Mouse (Mus musculus): ENCODE data around the gene Msgn1.
A peak's percentile ranks its signal among the peaks of the same experiment; 100 is the strongest.

Gene Msgn1

GRCm38 (mm10) chr12:11208872-11209271, at the start of gene Msgn1:
Msgn1 (minus strand) TSS chr12:11208972.
- no peak for DNase-seq (ENCODE audit: low spot score in 2 of 2)

DNA sequence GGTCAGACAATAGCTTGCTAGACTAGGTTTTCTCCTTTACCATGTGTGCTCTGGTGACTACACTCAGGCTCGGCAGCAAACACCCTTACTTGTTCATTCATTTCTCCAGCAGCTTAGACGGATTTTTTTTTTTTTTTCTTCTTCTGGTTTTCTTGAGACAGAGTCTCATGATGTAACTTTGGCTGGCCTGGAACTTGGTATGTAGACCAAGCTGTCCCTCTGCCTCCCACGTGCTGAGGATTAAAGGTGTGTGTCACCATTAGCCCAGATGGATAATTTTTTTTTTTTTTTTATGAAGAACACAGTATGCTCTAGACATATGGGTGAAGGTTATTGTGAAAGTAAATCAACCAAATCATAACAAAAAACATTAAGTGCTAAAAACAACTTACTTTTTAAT, 41.5 kb upstream of the Msgn1 start:
- DNase-seq (ENCODE audit: low spot score in 2 of 2), result no peak

DNA sequence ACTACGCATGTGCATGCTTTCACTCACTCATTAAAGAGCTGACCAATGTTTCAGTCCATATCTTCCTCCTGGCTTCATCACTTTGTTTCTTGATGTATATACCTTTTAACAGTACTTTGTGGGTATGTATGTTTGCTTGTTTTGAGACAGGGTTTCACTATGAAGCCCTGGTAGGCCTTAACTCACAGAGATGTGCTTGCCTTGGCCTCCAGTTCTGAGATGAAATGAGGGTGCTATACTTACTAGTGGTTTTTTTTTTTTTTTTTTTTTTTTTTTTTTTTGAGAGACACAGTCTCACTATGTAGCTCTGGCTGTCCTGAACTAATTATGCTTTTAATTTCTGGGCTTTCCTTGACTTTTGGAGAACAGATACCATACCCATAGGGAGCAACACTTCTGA, 38.7 kb upstream of the Msgn1 start:
- no peak for DNase-seq (ENCODE audit: low spot score in 2 of 2)

DNA sequence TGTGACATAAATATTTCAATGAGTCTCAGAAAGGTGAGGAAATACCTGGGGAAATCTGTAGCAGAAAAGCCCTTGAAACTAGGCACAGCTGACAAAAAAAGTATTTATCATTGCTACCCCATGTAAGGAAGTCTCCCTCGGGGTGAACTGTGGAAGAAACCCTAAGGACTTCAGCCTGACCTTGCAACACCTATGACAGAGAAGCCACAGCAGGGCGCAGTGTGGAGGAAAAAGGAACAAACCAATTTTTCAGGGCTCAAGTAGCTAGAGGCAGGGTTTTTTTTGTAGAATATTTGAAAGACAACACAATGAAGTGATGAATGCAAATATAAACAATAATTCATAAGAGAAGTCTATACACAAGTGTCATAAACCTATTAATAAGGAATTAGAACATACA, 27.2 kb upstream of the Msgn1 start:
- DNase-seq (ENCODE audit: low spot score in 2 of 2), result no peak

DNA sequence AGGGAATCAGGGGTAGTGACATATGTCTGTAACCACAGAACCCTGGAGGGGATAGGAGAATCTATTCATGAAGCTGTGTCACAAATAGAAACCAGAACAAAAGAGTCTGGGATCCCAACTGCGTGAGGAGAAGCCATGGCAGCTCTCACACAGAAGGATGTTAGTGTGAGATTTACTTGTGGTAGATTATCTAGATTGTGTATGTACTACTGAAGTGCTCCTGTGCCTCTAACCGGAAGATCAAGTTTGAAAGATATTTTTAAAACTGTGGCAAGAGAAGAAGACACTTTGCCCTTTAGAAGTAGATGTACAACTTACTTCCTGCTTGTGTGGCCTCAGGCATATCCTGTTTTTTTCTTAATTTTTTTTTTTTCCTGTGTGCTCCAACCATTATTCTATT, 21.5 kb upstream of the Msgn1 start:
- DNase-seq (ENCODE audit: low spot score in 2 of 2), result no peak

DNA sequence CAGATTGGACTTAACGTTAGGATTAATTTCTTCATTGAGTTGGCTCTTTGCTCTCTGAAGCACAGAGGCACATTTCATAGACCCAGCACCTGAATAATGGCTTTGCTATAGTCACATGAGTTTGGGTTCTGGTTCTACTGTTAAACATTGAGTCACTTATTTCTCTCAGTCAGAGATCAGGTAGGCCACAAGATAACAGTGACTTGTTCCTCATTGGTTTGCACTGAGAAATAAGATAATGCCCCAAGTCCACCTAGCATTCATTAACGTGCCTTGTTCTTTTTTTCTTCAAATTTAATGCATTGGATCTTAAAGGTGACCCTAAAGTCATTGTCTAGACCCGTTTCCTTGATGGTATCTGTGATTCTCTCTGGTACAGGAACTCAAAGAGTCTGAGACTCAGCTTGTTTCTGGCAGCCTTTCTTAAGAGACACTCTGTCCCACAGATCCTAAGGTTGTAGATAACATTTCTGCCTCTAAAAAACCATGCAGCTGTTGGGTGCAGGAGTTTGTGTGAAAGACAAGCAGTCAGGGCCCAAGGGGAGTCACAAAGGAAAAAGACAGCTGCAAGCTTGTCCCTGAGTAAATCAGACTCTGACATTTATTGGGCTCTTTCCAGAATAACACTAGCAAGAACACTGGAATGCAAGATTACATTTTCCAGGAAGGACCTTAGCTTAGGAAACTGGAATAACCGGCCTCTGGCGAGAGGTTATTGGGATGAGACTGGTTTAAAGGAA, 17.9 kb upstream of the Msgn1 start:
- DNase-seq (ENCODE audit: low spot score in 2 of 2), result no peak

GRCm38 (mm10) chr12:11226123-11226522, 17.4 kb upstream of the Msgn1 start:
- no peak for DNase-seq (ENCODE audit: low spot score in 2 of 2)

DNA sequence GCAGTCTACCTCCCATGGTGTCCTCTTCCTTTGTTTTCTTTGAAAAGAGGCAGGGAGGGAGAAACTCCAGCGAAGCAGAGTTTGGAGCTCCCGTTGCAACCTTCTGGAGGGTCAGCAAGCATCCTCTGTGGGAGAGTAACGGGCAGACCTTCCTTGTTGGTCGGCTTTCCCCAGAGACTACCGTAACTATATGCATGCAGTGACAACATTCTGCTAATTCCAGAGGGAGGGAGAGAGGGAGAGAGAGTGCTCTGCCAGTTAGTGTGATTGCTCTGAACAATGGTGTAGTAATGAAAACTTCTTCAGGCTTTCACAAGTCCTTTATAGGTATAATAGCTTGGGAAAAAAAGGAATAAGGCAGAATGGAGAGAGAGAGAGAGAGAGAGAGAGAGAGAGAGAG, 15.9 kb upstream of the Msgn1 start:
- no peak for DNase-seq (ENCODE audit: low spot score in 2 of 2)

GRCm38 (mm10) chr12:11223090-11223489, 14.3 kb upstream of the Msgn1 start:
- DNase-seq (ENCODE audit: low spot score in 2 of 2), result no peak

- DNase-seq (ENCODE audit: low spot score in 2 of 2), result no peak
These were observed 13.8 kb upstream of the Msgn1 start for GRCm38 (mm10) chr12:11222566-11222965.

- no peak for DNase-seq (ENCODE audit: low spot score in 2 of 2)
These were observed 13.0 kb upstream of the Msgn1 start for GRCm38 (mm10) chr12:11221524-11222330.

DNA sequence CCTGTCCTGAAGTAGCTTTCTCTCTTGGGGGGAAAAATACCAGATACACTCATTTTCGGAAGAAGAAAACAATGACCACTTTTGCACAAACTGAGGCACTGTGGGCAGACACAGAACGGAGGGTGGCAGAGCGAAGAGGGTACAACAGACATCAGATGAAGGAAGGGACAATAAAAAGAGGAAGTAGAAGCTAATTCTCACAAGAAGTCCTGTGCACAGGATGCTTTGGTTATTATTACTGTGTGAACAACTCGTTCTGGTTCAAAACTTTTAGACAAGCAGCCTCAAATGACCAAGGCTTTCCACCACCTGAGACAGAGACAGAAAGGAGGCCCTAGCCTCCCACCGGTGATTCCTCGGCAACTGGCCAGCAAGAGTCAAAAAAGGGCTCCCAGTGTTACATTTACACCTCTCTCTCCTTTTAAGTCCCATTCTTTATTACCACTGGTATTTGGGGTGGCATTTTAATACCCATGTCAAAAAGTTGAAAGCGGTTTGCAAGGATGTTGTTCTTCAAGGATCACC, 9.0 kb upstream of the Msgn1 start:
- no peak for DNase-seq (ENCODE audit: low spot score in 2 of 2)

- DNase-seq (ENCODE audit: low spot score in 2 of 2), result no peak
These were observed 7.7 kb upstream of the Msgn1 start for GRCm38 (mm10) chr12:11216454-11216853.

DNA sequence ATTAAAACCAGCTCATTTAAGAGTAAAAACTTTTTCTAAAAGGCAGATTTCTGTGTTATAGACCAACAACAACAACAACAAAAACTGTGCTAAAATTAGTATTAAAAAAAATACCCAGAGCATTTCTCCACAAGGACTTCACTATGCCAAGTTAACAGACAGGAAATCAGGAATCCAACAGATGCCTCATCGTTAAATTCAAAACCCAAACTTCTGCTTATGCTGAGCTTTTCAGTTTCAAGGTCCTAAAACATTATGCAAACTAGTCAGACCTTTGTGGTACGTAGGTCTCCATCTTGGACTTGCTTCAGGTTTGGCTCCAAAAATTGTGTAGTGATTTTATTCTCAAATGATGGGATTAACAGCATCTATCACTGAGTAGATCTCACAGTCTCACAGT, 6.8 kb upstream of the Msgn1 start:
- DNase-seq (ENCODE audit: low spot score in 2 of 2), result no peak

DNA sequence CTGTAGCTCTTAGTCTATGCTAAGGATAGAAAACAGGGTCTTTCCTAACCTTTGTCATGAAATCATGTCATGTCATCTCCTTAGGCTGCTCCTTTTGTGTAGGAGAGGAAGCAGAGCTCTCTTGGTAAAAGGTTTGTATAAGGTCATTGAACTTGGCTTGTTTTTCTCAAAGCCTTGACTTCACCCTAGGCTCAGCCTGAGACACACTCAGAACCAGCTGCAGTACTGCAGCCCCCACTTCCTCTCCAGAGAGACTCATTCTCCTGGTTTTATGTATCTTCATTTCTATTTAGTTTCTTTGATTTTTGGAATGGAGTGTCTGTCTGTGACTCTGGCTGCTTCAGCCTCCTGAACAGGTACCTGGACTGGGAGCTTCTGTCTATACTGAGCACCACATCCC, 6.0 kb upstream of the Msgn1 start:
- DNase-seq (ENCODE audit: low spot score in 2 of 2), result no peak

- no peak for DNase-seq (ENCODE audit: low spot score in 2 of 2)
These were observed 4.1 kb upstream of the Msgn1 start for GRCm38 (mm10) chr12:11212881-11213280.

DNA sequence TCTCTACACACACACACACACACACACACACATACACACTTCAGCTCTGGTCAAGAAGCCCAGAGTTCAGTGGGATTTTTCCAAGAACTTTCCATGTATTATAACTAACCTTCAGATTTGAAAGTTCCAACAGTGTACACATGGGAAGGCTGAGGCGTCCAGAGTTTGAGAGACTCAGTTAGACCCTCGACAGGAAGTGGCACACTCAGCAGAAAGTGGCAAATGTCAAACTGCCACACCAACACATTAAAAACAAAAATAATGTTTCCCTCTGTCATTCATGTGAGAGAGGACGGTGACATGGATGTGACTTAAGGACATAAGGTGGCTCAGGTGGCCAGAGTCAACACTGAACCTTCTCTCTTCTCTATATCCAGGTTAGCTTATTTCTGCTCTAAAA, 1.6 kb upstream of the Msgn1 start:
- no peak for DNase-seq (ENCODE audit: low spot score in 2 of 2)

DNA sequence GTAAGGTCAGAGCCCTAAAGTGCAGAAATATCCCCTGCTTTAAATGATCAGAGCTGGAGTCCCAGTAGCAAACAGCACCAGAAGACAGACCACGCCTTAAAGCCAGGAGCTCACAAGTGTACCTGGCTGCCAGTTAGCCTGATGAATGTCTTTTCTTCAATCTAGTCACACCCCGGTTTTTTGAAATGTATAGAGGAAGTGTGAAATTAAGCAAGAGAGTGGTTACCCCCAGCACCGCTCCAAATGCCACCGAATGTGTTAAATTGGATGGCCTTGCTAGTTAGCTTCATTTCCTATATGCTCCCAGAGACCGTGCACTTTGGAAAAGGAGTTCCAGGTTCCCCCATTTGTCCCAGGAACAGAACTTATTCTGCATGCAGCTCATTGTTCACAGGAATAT, 864 bp upstream of the Msgn1 start:
- no peak for DNase-seq (ENCODE audit: low spot score in 2 of 2)

GRCm38 (mm10) chr12:11206321-11206720, 2.5 kb downstream of the Msgn1 start:
- DNase-seq (ENCODE audit: low spot score in 2 of 2), result no peak

DNA sequence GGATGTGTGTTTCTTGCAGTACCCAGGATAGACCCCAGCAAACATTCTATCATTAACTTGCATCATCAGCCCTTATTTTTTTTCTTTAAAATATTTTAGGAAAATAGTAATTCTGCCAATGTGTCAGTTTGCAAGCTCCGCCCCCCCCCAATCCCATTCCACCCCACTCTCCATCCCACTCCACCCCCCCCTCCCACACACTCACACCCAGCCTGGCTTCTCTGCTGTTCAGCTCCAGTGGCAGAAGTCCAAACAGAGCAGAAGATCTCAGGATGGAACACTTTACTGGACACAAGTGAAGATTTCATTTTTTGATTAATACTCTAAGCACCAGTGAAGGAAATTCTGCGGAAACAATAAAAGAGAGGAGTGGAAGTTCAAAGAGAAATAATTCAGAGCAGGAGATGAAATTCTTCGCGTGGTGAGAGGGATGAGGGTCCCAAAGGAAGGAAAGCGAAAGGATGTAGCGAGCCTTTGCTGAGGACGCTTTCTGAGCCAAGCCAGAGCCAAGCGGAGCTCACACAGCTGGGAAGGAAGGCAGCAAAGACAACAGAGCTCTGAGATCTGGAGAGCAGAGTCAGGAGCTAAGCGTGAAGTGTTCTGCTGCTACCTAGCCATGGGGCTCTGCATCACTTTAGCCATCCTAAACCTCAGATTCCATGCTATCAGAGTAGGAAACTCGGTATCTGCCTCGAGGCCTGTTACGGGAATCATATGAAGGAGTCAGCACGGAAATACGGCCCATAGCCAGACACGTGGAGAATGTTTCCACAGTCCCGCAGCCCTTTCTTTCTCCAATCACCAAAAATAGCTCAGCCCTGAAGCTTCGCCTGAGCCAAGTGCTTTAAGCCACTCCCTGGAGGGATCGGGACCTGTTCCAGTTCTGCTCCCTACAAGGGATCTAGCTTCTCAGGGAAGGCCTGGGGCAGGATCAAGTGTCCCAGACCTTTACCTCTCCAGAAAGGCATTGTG, 4.8 kb downstream of the Msgn1 start:
- peak; percentile 14 to 62 for DNase-seq (ENCODE audit: low spot score in 2 of 2)

DNA sequence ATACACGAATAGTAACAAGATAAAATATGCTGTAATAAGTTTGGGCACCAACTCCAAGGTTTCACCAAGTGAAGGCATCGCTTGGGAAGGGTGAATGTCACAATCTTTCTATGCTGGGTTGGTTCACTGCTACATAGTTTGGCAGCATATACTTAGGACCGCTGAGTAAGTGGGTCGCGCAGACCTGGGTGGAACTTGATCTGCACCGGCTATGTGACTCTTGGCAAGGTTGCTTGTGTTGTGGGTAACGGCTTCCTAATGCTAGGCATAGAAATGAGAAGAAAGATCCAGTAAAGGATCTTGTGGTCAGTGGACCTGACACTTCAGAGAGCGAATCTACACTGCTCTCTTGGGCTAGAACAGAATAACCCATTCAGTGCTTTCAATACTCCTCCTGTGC, 6.3 kb downstream of the Msgn1 start:
- no peak for DNase-seq (ENCODE audit: low spot score in 2 of 2)

DNA sequence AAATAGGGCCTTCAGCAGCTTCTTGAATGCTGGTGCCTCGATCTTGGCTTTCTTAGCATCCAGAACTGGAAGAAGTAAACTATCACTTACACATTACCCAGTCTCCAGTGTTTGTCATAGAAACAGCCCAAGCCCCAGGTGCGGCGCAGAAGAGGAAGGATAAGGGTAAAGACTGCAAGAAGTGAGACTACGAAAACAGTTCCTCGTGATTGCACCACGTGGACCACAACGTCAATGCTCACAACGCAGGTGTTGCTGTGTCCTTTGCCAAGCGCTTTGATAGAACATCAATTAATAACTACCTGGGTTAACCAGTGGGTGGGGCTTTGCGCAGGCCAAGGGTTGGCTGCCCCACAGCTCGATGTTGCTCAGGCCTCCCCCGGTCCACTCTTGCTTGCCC, 8.1 kb downstream of the Msgn1 start:
- DNase-seq (ENCODE audit: low spot score in 2 of 2), result no peak
